Mouse (Mus musculus): ENCODE data around the gene Fasn. TPM values are rescaled to one million over a fixed set of nuclear protein-coding genes. Genes with fewer than 3 reads are reported as not detected.
"Not testable (repeated sequence)": the region's sequence is repeated elsewhere in the genome, so short reads cannot be mapped to it uniquely, and the experiment has no call there.

Fasn gene
- total RNA-seq (2022) = 100 to 1,000 TPM; 187 to 227 (median 208) TPM

DNA sequence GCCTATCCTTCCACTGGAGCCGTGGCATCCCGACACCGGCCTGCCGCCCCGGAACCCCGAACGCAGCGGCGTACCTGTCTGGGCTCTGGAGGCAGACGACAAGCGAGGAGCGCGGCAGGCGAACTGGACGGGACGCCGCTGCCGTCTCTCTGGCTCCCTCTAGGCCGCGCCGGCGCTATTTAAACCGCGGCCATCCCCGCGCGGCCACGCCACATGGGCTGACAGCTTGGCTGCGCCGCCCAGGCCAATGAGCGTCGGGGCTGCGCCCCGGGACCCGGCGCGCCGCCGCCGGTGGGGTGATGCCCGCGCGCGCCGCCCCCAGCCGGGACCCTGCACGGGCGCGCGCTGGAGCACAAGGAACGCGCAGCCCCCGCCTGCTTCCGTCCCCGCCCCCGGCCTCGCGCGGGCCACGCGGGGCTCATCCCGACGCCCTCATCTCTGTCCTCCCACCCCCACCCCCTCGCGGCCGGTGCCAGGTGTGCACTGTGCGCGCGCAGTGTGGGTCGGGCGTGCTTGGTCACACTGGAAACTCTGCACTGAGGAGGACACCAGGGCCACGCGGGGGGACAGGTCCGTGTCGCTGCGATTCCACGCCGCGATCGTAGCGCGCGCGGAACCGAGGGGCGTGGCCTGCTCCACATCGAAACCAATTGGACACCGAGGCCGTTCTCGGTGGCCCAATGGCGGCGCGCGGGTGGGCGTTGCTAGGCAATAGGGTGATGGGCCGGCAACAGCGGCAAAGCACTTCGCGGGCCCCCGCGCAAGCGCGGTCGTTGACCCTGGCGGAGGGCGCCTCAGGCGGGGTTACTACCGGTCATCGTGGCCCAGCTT is at the start of gene Fasn:
Fasn (minus strand) TSS at position 592 of the 831 bp plus-strand sequence.
- peak; percentile 97 to 98 for DNase-seq (ENCODE audit: low spot score in 2 of 2)

- DNase-seq (ENCODE audit: low spot score in 2 of 2) = no peak
Observed at GRCm38 (mm10) chr11:120873206-120873605, 48.9 kb upstream of the Fasn start.

DNA sequence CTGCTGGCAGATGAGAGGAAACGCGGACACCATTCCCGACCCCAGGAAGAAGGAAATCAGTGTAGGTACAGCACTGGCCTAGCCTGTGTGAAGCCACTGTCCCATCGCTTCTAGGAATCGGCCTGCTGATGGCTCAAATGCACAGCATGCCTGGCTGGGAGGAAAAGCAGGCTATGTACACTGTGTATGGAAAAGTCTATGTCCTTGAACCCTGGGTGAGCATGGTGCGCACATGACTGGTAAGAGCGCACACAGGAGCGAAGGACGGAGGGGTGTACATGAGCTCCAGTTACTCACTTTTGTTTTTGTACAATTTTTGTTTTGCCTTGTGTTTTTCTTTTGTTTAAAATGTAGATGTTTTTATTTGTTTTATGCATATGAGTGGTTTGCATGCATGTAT is 47.2 kb upstream of the Fasn start:
- DNase-seq (ENCODE audit: low spot score in 2 of 2) = no peak

DNA sequence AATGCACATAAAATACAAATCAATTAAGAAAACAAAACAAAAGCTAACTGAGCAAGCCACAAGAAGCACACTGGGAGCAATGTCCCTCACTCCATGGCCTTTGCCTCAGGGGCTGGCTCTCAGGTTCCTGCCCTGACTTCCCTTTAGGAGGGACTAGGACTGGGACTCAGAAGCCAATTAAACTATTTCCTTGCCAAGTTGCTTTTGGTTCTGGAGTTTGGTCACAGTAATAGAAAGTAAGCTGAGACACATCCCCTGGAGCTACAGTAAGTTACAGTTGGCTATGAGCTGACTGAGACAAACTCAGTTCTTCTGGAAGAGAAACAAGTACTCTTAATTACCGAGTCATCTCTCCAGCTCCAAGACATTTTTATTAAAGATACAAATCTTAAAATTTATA is 41.5 kb upstream of the Fasn start:
- DNase-seq (ENCODE audit: low spot score in 2 of 2) = no peak

DNA sequence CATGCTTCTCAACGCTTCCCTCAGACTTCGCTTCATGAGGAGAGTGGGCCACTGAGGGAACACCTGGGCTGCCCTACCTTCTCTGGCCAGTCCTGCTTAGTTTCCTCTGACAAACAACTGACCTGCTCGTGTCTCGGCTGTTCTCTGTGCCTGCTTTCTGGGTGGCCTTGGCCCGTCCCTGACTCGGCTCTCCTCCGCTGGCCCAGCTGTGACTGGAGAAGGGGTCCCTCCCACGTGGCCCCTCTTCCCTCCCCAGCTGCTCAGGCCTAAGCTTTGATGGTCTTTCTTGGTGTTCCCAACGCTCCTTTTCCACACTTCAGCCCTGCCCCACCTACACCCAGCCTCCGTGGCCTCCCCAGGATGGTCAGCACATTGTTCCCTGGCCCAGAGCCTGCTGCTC is 38.5 kb upstream of the Fasn start:
- DNase-seq (ENCODE audit: low spot score in 2 of 2) = no peak

DNA sequence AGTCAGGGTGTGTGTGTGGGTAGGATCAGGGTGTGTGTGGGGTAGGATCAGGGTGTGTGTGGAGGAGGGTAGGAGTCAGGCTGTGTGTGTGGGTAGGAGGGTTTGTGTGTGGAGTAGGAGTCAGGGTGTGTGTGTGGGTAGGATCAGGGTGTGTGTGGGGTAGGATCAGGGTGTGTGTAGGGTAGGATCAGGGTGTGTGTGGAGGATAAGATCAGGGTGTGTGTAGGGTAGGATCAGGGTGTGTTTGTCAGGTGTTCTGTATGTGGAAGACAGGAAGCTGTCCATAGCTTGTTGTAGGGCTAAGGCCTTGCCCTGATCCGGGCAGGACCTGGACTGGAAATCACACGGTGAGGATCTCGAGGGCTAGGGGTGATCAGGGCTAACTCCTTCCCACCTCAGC is 31.6 kb upstream of the Fasn start:
- not testable (repeated sequence) for DNase-seq (ENCODE audit: low spot score in 2 of 2)

DNA sequence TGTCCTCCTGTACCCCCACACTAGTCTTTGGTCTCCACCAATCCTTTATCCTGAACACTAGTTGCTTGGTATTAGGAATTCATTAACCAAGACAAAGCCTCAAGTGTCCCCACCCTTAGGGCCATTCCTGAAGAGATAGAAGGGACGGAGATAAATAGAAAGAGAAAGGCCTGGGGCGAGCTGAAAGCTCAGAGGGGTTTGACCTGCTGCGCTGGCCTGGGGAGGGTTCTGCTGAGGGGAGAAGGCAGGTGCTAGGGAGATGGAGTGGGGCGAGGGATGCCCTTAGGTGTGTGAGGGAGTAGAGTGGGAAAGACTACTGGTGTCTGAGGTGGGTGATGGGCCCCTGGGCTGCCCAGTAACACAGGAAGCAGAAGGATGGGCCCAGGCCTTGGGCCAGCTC is 29.4 kb upstream of the Fasn start:
- no peak for DNase-seq (ENCODE audit: low spot score in 2 of 2)

- DNase-seq (ENCODE audit: low spot score in 2 of 2) = no peak
Observed at GRCm38 (mm10) chr11:120853158-120853557, 28.8 kb upstream of the Fasn start.

DNA sequence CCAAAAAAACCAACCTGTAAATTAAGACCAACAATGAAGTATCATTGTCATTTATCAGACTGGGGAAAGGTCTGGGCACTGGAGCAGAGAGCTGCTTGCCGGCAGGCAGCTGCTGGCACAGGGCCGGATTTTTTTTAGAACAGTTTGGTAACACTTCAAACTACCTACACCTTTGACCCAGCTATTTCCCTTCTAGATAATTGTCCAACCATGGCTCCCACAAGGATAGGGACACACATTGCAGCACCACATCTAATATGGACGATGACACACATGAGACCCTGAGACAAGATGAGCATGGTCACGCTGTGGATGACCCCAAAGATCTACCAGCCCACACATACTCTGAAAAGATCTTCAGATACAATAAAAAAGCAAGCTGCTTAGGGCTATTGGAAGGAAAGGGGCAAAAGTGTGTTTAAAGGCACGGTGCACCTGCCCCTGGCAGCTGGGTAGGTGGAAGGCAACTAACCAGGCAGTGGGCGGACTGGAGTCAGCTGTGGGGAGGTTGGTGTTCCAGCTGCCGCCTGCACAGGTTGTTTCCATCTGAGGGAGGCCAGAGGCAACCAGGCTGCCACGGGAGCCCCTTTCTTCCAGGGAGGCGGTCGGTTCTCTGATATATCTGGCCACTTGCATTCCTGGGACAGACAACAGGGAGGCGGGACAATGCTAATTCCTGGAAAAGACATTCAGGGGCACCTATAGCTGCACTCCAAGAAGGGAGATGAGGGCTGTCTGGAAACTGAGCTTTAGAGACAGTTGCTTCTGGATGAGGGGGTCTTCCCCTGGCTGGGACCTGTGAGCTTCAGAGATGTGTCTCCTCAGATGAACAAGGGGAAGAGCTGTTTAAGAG is 28.0 kb upstream of the Fasn start:
- no peak for DNase-seq (ENCODE audit: low spot score in 2 of 2)

- no peak for DNase-seq (ENCODE audit: low spot score in 2 of 2)
Observed at GRCm38 (mm10) chr11:120851582-120851981, 27.2 kb upstream of the Fasn start.

GRCm38 (mm10) chr11:120851132-120851531 is 26.8 kb upstream of the Fasn start:
- no peak for DNase-seq (ENCODE audit: low spot score in 2 of 2)

DNA sequence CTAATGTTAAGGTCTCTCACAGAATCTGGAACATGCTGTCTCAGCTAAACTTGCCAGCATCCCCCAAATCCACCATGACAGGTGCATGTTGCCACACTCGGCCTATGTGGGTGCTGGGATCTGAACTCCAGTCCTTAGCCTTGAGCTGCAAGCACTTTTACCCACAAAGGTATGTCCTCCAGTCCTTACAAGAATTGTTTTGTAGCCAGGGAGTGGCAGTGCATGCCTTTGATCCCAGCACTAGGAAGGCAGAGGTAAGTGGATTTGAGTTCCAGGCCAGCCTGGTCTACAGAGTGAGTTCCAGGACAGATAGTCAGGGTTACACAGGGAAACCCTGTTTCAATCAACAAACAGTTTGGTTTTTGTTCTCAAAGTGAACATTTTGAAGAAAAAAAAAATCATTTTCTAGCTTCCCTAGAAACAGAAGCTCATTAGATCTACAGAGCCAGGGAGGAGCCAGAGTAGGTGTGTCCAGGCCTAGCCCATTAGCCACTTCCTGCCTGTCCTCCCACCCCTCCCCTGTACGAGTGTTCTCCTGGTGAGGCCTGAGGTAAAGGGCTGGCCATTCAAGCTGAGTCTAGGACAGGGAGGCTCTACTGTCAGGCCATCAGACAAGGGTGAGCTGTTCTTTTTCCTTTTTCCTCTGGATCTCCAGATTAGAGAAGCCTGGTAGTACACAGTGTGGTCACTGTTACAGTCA is 26.1 kb upstream of the Fasn start:
- DNase-seq (ENCODE audit: low spot score in 2 of 2) = no peak

DNA sequence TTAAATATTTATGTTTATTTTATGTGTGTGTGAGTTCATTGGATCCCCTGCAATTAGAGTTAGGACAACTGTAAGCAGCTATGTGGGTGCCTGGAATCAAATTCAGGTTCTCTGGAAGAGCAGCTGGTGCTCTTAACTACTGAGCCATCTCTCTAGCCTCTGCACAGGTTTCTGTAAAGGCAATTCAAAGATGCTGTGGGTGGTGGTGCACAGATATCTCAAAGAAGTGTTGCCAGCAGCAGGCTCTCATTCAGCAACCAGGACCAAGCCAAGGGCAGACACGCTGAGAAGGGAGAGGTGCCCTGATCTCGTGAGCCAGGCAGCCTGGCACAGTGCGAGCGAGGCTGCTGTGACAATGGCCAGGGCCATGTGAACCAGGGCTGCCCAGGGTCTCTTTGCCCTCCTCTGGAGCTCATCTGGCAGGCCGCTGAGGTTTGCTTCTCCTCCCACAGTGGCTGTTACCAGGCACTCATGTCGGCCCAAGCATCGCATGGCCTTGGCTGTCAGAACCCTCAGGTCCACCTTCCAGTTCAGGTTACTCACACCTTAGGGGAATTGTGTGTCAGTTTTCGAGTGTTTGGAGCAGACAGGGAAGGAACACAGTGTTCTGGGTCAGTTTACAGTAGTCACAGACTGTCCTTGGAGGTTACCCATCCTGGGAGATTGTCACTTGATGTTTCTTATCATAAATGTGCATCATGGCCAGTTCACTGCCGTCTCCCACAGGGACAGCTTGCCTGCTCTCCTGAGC is 22.6 kb upstream of the Fasn start:
- no peak for DNase-seq (ENCODE audit: low spot score in 2 of 2)

GRCm38 (mm10) chr11:120844329-120844728 is 20.0 kb upstream of the Fasn start:
- no peak for DNase-seq (ENCODE audit: low spot score in 2 of 2)

DNA sequence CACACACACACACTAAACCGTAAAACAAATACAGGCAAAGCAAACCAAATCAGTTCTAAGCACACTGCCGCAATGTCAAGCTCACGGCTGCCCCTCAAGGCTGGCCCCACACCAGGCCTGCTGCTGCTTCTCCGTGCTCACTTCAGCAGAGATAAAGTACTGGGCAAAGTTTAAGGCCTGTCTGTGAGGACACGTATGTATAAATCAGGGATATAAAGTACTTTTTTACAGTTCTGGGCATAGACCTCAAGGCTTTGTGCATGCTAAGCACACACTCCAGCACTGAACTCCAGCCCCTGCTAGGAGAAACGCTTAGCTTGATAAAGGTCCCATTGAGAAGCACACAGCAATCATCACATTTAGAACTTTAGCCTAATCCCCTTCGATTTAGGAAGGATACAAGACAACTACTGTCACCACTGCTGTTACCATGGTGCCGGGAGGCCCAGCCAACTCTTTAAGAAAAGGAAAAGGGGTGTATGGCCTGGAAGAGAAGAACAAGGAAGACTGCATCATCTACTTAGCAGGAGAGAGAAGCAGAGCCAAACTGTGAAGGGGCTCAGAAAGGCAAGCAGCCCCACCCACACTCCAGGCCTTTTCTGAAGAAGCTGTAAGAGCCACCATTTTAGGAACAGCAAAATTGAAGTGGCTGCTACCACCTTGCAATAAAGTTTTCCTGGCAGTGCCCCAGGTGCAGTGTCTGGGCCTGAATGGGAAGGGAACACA is 9.4 kb upstream of the Fasn start:
- DNase-seq (ENCODE audit: low spot score in 2 of 2) = no peak

DNA sequence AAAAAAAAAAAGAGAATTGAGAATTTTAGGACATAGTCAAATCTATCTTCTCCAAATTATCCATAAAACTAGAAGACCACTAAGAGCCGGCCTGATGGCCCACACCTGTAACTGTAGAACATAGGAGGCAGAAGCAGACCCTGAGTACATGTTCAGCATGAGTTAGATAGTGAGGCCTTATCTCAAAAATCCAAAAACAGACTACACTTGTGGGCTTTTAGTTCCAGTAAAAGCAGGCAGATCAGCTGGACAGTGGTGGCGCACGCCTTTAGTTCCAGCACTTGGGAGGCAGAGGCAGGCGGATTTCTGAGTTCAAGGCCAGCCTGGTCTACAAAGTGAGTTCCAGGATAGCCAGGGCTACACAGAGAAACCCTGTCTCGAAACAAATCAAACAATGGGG is 8.6 kb upstream of the Fasn start:
- not testable (repeated sequence) for DNase-seq (ENCODE audit: low spot score in 2 of 2)

DNA sequence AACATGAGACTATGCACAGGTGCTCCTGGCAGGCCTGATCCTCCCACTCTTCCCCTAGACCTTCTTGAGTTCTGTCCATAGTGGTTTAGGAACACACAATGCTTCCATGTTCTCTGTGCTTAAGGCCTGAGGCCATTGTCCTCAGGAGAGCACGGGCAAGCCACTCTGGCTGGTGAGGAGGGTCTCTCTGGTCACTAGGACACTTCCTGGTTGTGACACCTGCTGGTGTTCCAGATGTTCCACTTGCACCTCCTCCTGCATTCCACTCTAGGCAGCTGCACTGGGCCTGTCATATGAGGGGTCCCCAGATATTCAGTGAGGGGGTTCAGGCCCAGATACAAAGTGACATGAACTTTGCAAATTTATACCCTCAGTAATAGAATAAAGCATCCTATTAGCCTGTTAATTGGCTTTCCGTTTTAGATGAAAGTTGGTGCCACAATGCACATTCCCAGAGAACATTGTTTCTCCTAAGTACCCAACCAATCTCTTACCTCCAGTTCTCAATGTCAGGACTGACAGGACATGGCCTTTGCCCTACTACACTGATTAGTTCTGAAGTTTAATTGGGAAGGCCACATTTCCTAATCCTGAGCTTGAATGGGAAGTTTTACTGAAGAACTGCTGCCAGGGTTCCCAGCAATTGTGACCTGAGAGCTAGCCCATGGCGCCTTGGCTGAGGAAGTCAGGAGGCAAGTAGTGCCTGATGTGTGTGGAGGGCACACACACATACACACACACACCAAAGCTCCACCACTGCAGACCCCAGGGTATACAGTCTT is 7.5 kb upstream of the Fasn start:
- DNase-seq (ENCODE audit: low spot score in 2 of 2) = no peak

DNA sequence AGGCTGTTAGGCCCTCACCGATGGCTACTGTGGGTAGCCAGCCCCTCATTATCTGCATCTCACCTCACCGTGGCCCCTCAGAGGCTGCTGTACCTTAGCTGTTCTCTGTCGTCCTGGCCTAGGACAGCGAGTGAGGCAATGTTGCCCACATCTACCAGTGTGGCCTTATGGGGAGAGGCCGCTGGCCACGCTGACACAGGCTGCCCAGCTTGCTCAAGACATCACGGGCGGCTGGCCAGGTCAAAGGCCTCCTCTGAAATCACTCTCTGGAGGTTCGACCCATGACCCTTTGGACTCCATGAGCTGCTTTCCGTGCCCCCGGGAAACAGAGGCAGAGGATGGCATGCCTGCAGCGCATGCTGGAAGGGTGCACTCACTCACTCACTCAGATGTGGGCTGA is 6.3 kb upstream of the Fasn start:
- no peak for DNase-seq (ENCODE audit: low spot score in 2 of 2)

GRCm38 (mm10) chr11:120829757-120830532 is 5.6 kb upstream of the Fasn start:
- DNase-seq (ENCODE audit: low spot score in 2 of 2) = no peak
